Mouse (Mus musculus): Measurements from ENCODE around the gene Cd44.

DNA sequence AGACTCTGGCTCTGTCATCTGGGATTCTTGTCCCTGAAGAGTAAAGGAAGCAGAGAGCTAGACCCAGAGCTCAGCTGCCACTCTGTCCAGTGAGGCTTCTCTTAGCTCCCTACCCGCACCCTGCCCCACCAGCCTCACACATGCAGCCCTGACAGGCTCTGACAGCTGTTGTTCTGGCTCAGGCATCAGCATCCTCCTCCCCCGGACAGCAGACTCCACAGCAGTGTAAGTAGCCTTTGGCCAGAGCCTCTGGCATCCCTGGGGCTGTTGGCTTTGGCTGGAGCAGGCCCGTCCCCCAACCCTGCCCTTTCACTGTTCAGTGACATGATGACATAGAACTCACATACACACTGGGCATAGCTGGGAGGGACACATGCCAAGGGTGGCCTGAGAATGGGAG is 35.4 kb upstream of the Cd44 start:
- TF ChIP-seq CTCF (IDR thresholded peaks at IDR 0.05; ENCODE audit: low read depth), result no peak
- no peak for TF ChIP-seq EP300 (IDR thresholded peaks at IDR 0.05; ENCODE audit: low read depth)

Measured in heart, postnatal 0 days (tissue).